Mouse (Mus musculus): ENCODE data around the gene Gm6710. TPM values are rescaled to one million over a fixed set of nuclear protein-coding genes. Genes with fewer than 3 reads are reported as not detected.
"Not testable (repeated sequence)": the region's sequence is repeated elsewhere in the genome, so short reads cannot be mapped to it uniquely, and the experiment has no call there.

Gene Gm6710
- 30.4 and 31.5 TPM in 2 replicates for polyA plus RNA-seq (2015; fragmentation: Nextera tagmentation; extraction: Ambion mirVana)

- not testable (repeated sequence) for H3K9me3 ChIP-seq; H3K4me1 ChIP-seq (replicated peaks); H3K27me3 ChIP-seq; H3K36me3 ChIP-seq; H3K27ac ChIP-seq (replicated peaks); H3K4me2 ChIP-seq; ATAC-seq (ENCODE audit: low read depth); H3K4me3 ChIP-seq; H3K9ac ChIP-seq
- no CpG with 5 or more reads among the region's 7 CpGs for WGBS
Measured at GRCm38 (mm10) chr2:175869024-175869423, at the start of gene Gm6710. Gm6710 (plus strand) TSS chr2:175869219.

Other genes starting within 250 kb of the Gm6710 start
- gene Gm11007, start 225.2 kb upstream of the Gm6710 start, polyA plus RNA-seq (2015; fragmentation: Nextera tagmentation; extraction: Ambion mirVana) = not detected in 2 replicates
- gene Zfp969, start 165.6 kb upstream of the Gm6710 start, polyA plus RNA-seq (2015; fragmentation: Nextera tagmentation; extraction: Ambion mirVana) = 4.2 and 12.1 TPM in 2 replicates
- not detected in 2 replicates for gene Gm2007, start 127.7 kb upstream of the Gm6710 start, polyA plus RNA-seq (2015; fragmentation: Nextera tagmentation; extraction: Ambion mirVana)
- 2.1 and 2.8 TPM in 2 replicates for gene Gm14288, start 68.1 kb upstream of the Gm6710 start, polyA plus RNA-seq (2015; fragmentation: Nextera tagmentation; extraction: Ambion mirVana)
- 1.4 and 2.4 TPM in 2 replicates for gene Zfp966, start 61.9 kb downstream of the Gm6710 start, polyA plus RNA-seq (2015; fragmentation: Nextera tagmentation; extraction: Ambion mirVana)
- gene Gm2026, start 96.1 kb downstream of the Gm6710 start, polyA plus RNA-seq (2015; fragmentation: Nextera tagmentation; extraction: Ambion mirVana) = 18.2 and 29.9 TPM in 2 replicates